Mouse (Mus musculus) kidney, adult 2 months (tissue): ENCODE measurements around the gene Notch4.

Source experiments
- CTCF ChIP-seq: fragments of 200-500 bp; conservative IDR thresholded peaks from 2 replicates; pipeline ENCODE4 v1.5.1; 2011; ENCODE audit warnings: low read depth, mild to moderate bottlenecking, control low read depth, low read length, moderate library complexity, mixed read lengths; ENCODE audit not compliant: insufficient read depth, insufficient read length
- POLR2A ChIP-seq: fragments of 200-500 bp; IDR thresholded peaks from one replicate; pipeline ENCODE4 v1.6.1; 2011; ENCODE audit warnings: low read depth, low read length, control low read depth

DNA sequence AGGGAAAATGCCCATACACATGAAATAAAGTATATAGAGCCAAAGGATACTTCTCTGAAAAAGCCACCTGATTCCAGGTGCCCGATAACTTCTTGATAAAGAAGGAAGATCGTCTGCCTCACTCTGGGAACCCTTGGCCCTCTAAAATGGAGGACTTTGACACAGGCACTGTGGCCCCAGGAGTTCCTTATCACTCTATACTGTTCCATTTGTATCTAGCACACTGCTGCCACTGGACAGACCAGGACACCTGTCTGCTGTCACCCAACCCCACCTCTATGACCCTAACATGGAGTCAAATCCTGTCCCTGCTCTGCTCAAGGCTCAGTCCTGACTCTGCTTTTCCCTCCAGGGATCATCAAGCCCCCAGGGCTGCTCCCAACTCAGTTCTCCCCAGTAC, 47.6 kb upstream of the Notch4 start:
- no peak for TF ChIP-seq CTCF
- no peak for TF ChIP-seq POLR2A
